Mouse (Mus musculus) megakaryocyte, embryonic 14.5 days (primary cell): ENCODE measurements around the gene Chmp2a. TPM values are rescaled to one million over a fixed set of nuclear protein-coding genes. Genes with fewer than 3 reads are reported as not detected.

Source experiments
- H3K27me3 ChIP-seq: replicated peaks from 2 replicates; pipeline ENCODE3; 2012; ENCODE audit warnings: inconsistent platforms
- H3K36me3 ChIP-seq: replicated peaks from 2 replicates; pipeline ENCODE3; 2012; ENCODE audit warnings: low read length, inconsistent platforms, mixed read lengths
- H3K4me1 ChIP-seq: 2 replicates; pipeline ENCODE4 v1.6.1; 2012; ENCODE audit warnings: inconsistent platforms
- H3K4me3 ChIP-seq: replicated peaks from 2 replicates; pipeline ENCODE3; 2012; ENCODE audit warnings: moderate library complexity, mild to moderate bottlenecking, inconsistent platforms
- H3K9me3 ChIP-seq: 2 replicates; pipeline ENCODE4 v1.6.1; 2012; ENCODE audit warnings: inconsistent platforms
- FLI1 ChIP-seq: IDR thresholded peaks from 2 replicates; pipeline ENCODE4 v1.6.1; 2012; ENCODE audit warnings: low read length, inconsistent platforms, mixed read lengths
- GATA1 ChIP-seq: IDR thresholded peaks from 3 replicates; pipeline ENCODE4 v1.6.1; 2012; ENCODE audit warnings: mixed read lengths, low read length, inconsistent platforms, borderline replicate concordance
- polyA plus RNA-seq: library from polyadenylated mRNA; stranded (reverse); fragments of >175 nt; gene quantifications from 2 replicates; pipeline ENCODE4 v1.2.3, GENCODE M21; 2012; ENCODE audit warnings: low replicate concordance; ENCODE audit not compliant: insufficient read depth

Gene Chmp2a
- polyA plus RNA-seq, 1 experiment, result 592 TPM

GRCm38 (mm10) chr7:13023928-13024731, 10.5 kb downstream of the Chmp2a start:
- peaks cover 48% of the 10 kb centered on the region for H3K4me1 ChIP-seq
- H3K36me3 ChIP-seq, result peaks cover 38% of the 10 kb centered on the region
- TF ChIP-seq GATA1 (no peak), FLI1 (no peak)

GRCm38 (mm10) chr7:13022773-13023535, 11.7 kb downstream of the Chmp2a start:
- Histone ChIP-seq H3K9me3 (no peaks in the 10 kb centered on the region), H3K27me3 (no peaks in the 10 kb centered on the region), H3K4me3 (peak overlapping the region; percentile 99), H3K36me3 (peaks cover 26% of the 10 kb centered on the region), H3K4me1 (peaks cover 40% of the 10 kb centered on the region)
- TF ChIP-seq GATA1 (no peak), FLI1 (no peak)

More at GRCm38 (mm10) chr7:13023928-13024731, 10.5 kb downstream of the Chmp2a start:
- Histone ChIP-seq H3K9me3 (no peaks in the 10 kb centered on the region), H3K4me3 (peak overlapping the region; percentile 99), H3K27me3 (no peaks in the 10 kb centered on the region)

GRCm38 (mm10) chr7:13015217-13015616, 19.4 kb downstream of the Chmp2a start:
- H3K36me3 ChIP-seq, result no peaks in the 10 kb centered on the region
- no peaks in the 10 kb centered on the region for H3K27me3 ChIP-seq
- TF ChIP-seq GATA1, result no peak
- TF ChIP-seq FLI1, result no peak
- H3K4me1 ChIP-seq, result peaks cover 24% of the 10 kb centered on the region
- no peaks in the 10 kb centered on the region for H3K9me3 ChIP-seq
- no peak overlapping the region for H3K4me3 ChIP-seq

DNA sequence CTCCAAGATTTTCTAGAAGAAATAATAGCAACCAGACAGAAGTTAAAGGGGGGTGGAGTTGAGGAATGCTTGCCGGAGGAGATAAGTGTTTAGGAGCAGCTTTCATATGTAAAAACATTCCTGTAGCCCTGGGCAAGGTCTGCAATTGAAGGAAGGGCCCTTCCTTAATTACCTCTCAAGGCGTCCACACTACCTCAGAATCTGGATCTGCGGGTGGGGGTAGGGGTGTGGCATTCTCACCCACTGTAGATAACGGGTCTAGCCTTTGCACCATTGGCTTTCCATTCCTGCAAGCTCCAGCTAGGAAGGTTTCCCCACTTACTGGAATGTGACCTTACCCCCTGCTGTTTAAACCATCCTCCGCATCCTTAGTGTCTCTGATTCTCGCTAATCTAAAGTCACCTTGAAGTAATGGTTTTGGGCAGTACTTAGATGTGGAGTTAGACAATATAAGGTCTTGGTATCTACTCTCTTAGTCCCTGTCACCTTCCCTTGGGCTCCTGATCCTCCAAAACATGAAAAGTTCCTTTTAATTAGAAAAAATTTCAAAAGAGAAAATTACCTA, 20.2 kb downstream of the Chmp2a start:
- H3K27me3 ChIP-seq, result no peaks in the 10 kb centered on the region
- no peaks in the 10 kb centered on the region for H3K36me3 ChIP-seq
- H3K9me3 ChIP-seq, result no peaks in the 10 kb centered on the region
- H3K4me3 ChIP-seq, result no peak overlapping the region
- TF ChIP-seq GATA1 (no peak), FLI1 (no peak)
- H3K4me1 ChIP-seq, result peaks cover 28% of the 10 kb centered on the region

GRCm38 (mm10) chr7:13013671-13014070, 20.9 kb downstream of the Chmp2a start:
- H3K9me3 ChIP-seq, result no peaks in the 10 kb centered on the region
- H3K27me3 ChIP-seq, result no peaks in the 10 kb centered on the region
- H3K4me1 ChIP-seq, result peaks cover 35% of the 10 kb centered on the region
- TF ChIP-seq FLI1 (no peak), GATA1 (no peak)
- no peak overlapping the region for H3K4me3 ChIP-seq
- H3K36me3 ChIP-seq, result no peaks in the 10 kb centered on the region

DNA sequence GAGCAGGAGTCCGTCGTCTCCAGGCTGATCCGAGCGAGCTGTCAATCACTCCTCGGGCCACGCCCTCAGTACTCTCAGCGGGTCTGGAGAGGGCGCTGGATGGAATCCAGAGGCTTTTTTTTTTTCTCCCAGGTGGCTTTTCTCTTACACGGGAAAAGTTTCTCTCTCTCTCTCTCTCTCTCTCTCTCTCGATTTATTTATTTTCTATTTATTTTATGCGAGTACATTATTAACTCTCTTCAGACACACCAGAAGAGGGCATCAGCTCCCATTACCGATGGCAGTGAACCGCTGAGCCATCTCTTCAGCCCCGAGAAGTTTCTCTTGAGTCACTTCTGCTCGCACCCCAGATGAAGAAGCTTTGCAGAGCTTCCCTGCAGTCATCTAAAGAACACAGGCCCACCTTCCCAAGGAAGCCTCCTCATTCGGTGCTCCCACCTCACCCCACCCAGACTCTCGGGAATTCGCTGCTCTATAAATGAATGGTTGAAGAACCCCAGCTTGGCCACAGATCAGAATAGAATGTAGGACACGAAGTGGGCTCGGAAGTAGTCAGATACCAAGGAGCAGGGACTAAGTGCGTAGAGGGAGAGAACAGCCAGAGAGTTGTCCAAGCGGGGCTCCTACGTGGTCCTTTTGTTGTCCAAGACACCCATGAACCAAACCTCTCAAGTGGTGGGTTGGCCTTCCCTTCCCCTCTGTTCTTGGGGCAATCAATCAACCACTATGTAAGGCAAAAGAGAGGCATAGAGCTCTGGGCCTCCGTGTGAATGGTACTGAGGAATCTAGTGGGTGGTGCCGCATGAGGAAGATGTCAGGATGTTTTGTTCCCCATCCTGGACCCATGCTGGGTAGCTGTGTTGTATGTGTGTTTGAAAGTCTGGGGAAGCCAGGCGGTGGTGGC, 24.4 kb downstream of the Chmp2a start, which contains the start of gene Zbtb45:
TSS of gene Zbtb45 (minus strand) at position 30 of the 904 bp plus-strand sequence.
- no peak for TF ChIP-seq GATA1
- no peak for TF ChIP-seq FLI1
- H3K4me1 ChIP-seq, result peaks cover 51% of the 10 kb centered on the region
- no peaks in the 10 kb centered on the region for H3K27me3 ChIP-seq
- peak within 1 kb of the TSS; percentile 91 for H3K4me3 ChIP-seq
- H3K9me3 ChIP-seq, result no peaks in the 10 kb centered on the region
- H3K36me3 ChIP-seq, result peaks cover 31% of the 10 kb centered on the region

- Histone ChIP-seq H3K4me3 (peak overlapping the region; percentile 91), H3K4me1 (peaks cover 50% of the 10 kb centered on the region), H3K9me3 (no peaks in the 10 kb centered on the region), H3K27me3 (no peaks in the 10 kb centered on the region), H3K36me3 (peaks cover 38% of the 10 kb centered on the region)
- TF ChIP-seq FLI1 (peak; percentile 97; the same call in 1 of the 2 replicates), GATA1 (no peak)
Measured at GRCm38 (mm10) chr7:13009143-13010004, 25.2 kb downstream of the Chmp2a start.

DNA sequence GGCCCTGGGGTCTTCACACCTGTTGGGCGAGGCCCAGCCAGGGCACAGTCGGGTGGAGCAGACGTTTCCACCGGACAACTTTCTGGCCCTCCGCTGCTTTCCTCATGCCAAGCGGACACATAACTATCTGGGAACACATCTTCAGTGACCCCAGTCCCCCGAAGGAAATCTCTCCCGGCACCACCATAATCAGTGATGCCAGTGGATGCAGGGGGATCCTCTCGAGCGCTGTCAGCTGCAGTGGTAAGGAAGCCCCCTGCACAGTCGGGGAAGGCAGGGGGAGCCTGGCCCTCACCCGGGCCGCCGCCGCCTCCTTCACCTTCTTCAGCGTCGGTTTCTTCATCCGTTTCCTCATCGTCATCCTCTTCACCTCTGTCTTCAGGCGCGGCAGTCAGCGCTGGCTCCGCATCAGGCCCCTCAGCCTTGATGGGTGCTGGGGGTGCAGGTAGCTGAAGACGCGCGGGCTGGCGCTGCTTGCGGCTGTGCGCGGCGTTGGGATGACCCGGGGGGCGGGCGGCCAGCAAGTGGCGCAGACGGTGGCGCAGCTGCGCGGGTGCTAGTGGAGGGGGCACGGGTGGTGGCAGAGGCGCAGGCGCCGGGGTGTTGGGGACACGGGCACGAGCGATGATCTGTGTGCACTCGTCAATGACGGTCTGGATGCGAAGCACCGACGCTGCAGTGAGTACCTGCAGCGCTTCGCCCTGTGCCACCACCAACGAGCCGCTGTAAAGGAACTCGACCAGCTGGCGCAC, 27.1 kb downstream of the Chmp2a start:
- H3K27me3 ChIP-seq, result no peaks in the 10 kb centered on the region
- H3K36me3 ChIP-seq, result peaks cover 44% of the 10 kb centered on the region
- H3K4me3 ChIP-seq, result no peak overlapping the region
- no peak for TF ChIP-seq GATA1
- no peak for TF ChIP-seq FLI1
- H3K4me1 ChIP-seq, result peaks cover 42% of the 10 kb centered on the region
- H3K9me3 ChIP-seq, result no peaks in the 10 kb centered on the region
